Mouse (Mus musculus) heart, postnatal 10 days (tissue): Measurements from ENCODE around the gene Cachd1. TPM values are rescaled to one million over a fixed set of nuclear protein-coding genes. Genes with fewer than 3 reads are reported as not detected.

Experiments
- DNase-seq, 2 experiments: peaks; one replicate each; pipeline ENCODE4 v3.0.0; 2021
- intact Hi-C: fragments of 180-260 bp; cut with DNase I; formaldehyde crosslinking; loops from one replicate; pipeline ENCODE4 v1.15.1; 2025
- total RNA-seq, 2 experiments: library from RNA; stranded (reverse); gene quantifications; 2 replicates each; pipeline ENCODE4 v1.2.3; 2021

The Cachd1 gene
- total RNA-seq, 2 experiments from 2014 or later: 5.5 to 8.5 TPM

DNA sequence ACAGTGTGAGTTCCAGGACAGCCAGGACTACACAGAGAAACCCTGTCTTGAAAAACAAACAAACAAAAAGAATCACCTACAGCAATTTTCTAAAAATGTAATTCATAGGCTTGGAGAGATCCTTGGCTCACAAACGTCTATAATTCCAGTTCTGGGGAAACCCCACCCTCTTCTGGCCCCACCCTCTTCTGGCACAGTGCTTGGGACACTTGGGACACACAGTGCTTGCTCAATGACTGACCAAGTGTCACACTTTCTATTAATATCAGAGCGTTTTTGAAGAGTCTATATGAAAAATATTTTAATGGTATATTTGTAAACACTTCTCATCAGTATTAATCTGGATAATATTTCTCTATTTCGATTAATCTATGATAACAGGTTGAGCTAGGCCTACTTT, 256.6 kb downstream of the Cachd1 start:
- intact Hi-C loops: no loop called here
- no peak for DNase-seq

DNA sequence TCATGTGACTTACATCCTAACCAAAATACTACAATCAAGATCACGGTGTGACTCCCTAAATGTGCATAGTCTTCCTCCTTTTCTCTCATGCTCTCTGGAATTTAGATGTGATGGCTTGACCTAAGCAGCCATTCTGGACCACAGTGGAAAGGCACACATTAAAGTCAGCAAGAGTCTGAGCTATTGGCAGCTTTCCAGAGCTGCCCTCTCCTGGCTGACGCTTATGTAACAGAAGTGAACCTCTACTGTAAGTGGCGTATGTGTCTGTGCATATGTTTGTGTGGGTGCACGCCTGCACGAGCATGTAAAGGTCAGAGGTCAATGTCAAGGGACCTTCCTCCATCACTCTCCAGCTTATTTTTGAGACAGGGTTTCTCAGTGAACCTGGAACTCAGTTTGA, 258.7 kb downstream of the Cachd1 start:
- intact Hi-C loops: no loop called here
- DNase-seq: no peak

DNA sequence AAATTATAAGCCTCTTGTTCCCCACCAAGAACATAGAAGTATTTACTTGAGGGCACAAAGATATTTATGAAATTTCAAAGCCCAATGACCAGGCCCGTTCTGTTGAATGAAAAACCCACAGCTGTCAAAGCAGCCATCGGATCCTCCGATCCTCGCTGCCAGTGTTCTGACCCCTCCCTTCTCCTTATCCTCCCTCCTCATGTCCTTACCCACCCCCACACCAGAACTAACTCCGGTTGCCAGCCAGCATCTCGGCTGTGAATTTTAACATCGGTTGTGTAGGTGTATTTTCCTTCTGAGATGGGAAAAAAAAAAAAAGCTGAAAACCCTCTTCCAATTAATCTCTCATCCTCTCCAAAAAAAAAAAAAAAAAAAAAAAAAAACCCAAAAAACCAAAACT, 260.7 kb downstream of the Cachd1 start:
- intact Hi-C loops: no loop called here
- no peak for DNase-seq

DNA sequence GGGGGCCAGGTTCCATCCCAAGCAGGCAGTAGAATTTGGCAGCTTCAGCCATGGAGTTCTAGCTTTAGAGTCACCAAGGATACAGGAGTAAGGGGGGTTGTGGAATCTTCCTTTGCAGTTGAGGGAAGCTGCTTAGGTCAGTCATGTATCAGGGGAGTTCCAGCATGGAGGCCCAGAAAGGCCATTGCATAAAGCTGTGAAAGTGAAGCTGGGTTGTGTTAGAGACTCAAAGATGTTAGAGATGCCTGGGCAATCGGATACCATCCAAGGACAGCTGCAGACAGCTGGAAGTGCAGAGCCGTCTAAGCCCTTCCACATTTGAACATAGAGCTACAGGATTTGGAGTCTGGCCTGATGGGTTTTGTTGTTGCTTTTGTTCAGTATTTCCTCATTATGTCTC, 267.2 kb downstream of the Cachd1 start:
- DNase-seq: peak; percentile 46 to 53
- intact Hi-C loops: no loop called here

DNA sequence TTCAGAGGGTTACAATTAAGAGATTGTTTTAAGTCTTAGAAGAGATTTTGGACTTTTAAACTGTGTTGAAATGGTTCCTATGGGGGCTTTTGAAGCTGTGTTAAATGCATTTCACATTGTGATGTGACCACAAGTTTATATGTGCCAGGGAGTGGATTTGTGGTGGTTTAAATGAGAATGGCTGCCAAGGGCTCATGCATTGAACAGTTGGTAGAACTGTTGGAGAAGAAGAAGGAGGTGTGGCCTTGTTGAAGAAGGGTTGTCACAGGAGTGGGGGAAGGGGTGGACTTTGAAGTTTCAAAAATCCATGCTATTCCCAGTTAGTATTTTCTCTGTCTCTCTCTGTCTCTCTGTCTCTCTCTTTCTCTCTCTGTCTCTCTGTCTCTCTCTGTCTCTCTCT, 267.7 kb downstream of the Cachd1 start:
- intact Hi-C loops: no loop called here
- DNase-seq: no peak

DNA sequence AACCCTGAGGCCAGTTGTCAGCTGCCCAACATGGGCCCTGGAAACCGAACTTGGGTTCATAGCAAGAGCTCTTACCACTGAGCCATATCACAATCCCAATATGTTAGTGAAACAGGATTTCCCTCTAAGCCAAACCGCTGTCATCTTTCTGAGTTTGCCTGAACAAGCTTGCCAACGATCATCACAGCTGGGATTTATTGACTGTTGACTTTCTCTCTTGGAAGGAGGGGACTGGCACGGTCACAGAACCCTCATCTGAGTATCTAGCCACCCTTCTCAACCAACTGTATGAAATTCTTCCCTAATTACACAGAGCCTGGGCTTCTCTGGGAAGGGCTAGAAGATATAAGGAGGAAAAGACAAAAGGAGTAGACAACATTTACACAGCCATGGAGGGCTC, 270.1 kb downstream of the Cachd1 start:
- intact Hi-C loops: no loop called here

DNA sequence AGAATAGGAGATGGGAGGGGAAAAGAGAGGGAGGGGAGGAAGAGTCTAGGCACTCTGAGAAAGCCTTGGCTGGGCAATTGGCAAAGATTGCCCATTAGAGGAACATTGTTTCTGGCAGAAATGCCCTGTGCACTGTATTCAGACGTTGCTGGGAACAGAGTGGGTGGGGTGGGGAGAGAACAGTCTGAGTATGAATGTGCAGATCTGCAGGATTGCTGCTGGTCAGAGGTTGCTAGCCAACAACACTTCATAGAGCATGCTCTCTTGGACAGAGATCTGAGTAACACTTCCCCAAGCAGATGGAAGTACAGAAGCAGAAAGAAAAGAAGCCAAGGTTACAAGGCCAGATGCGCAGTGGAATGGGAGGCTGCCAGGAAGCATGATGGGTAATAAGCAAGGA, 285.7 kb downstream of the Cachd1 start:
- intact Hi-C loops: no loop called here
- DNase-seq: peak; percentile 14 to 22

More for the DNA sequence above, 270.1 kb downstream of the Cachd1 start:
- peak; percentile 28 to 38 for DNase-seq

DNA sequence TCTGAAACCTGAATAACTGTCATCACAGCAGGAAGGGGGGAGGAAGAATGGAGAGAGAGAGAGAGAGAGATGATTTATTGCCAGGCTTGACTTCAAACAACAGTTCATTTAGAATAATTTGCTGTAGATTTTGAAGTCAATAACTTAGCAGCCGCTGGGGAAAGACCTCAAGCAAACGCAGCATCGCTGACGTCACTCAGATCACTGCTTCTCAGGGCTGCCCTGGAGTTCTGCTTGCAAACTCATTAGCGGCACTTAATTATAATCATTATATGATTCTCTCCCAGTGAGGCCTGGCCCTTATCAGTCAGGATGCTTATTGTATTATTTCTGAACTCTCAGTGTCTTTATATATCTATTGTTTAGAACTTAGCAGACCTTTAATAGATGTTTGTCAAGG, 289.9 kb downstream of the Cachd1 start:
- intact Hi-C loops: no loop called here

DNA sequence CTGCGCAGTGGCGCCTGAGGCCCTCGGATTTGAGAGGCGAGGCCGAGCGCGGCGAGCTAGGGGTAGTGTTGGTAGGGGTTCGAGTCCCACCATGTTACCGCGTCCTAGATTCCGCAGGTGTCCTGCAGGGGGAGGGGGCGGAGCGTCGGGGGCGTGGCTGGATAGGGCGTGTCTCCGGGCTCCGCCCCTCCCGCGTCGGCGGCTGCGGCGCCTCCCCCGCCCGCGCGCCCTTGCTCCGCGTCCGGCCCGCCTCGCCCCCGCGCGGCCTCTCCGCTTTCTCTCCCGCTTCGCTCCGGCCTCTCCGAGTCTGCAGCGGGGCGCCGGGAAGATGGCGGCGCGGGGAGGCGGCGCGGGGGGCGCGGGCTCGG, 292.3 kb downstream of the Cachd1 start, which contains the start of gene Raver2:
Gene Raver2 (plus strand): TSS at position 198 of the 368 bp plus-strand sequence.
- DNase-seq: peak; percentile 61 to 66
- intact Hi-C loops: loop anchor here (1.0 kb wide), 1 partner anchor 73 kb away; no protein-coding TSS in a partner anchor

More for the DNA sequence above, 289.9 kb downstream of the Cachd1 start:
- no peak for DNase-seq

DNA sequence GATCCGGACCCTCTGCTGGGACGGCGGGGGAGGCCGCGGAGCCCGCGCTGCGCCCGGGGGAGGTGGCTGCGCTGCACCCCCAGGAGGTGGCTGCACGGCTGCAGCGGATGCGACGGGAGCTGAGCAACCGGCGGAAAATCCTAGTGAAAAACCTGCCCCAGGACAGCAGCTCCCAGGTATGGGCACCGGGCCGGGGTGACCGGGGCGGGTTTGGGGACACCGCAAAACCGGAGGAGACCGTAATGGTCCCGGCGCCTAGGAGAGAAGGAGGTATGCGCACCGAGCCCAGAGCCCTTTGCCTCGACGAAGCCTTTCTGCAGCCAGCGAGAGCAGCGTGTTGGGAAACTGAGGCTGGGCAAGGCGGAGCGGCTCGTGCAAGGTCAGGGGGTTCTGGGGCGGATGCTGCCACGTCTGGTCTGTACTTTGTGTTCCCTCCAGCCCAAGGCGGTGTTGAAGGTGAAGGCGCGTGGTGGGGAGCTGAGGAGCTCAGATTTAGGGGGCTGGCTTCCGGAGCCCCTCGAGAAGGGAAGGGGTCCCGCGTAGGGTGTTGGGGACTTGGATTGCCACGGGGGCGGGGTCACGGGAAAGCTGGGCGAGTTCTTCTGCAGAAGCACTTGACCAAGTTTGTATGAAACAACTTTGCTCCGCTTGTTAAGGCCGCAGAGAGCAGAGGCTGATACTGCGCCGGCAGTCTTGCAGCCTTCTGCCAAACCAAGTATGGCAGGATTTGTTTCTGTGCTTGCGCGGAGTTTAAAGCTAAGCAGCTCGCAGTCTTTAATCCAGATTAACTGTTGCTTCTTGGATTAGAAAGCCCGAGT, 292.9 kb downstream of the Cachd1 start:
- intact Hi-C loops: loop anchor here (1.0 kb wide), 1 partner anchor 74 kb away; no protein-coding TSS in a partner anchor
- peak; percentile 40 to 51 for DNase-seq

DNA sequence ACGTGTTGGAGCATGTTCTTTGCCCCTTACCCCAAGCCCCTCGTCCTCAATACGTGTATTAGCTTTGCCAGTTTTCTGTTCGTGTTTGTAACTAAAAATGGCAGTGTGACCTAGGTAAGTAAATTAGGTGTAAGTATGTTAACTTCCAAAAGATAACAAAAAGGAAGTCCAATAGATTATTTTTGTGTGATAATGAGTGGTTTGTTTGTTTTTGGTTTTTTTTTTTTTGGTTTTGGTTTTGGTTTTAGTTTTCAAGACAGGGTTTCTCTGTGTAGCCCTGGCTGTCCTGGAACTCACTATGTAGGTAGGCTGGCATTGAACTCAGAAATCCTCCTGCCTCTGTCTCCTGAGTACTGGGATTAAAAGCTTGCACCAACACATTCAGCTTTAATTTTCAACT, 295.1 kb downstream of the Cachd1 start:
- DNase-seq: no peak
- intact Hi-C loops: no loop called here

DNA sequence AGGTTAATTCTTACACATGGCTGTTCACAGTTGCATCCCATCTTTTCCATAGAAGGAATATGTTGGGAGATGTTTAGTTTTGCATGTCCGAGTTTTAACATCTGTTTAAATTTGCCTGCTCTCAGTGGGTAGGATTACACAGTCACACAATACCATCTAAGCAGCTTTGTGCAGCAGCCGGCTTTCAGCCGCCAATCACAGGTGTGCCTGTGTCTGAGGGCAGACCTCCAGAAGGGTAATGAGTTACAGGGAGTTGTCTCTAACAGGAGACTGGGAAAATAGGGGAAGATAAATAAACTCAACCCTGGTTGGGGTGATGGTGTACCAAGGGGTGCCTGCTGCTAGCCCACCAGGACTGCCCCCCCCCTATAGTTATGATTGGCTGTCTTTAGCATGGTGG, 299.9 kb downstream of the Cachd1 start:
- no peak for DNase-seq
- intact Hi-C loops: no loop called here

Other genes starting within 250 kb of the Cachd1 start
- not detected for gene Gm10577, start 244.0 kb downstream of the Cachd1 start, total RNA-seq